Mouse (Mus musculus): ENCODE data around the gene Cst9.

The Cst9 gene

DNA sequence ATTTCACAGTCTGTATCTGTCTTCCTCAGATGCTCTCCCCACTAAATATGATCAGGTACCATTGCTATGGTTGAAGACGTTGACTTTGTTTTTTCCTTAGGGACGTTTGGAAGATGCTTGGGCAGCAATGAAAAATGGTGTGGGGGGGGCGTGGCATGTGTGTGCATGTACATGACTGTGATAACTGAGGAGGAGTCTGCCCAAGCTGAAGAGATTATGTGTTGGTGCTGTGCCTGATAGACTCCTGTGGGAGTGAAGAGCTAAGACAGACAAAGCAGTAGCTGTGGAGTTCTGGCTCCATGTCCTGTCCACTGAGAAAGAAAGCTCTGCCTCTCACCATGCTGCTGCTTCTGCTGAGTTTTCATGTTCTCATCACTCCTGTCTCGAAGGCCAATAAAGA lies at the start of gene Cst9:
Gene Cst9, plus strand, starts transcription at position 236 of the 400 bp plus-strand sequence.
- no peak for DNase-seq (ENCODE audit: low spot score in 2 of 2)

DNA sequence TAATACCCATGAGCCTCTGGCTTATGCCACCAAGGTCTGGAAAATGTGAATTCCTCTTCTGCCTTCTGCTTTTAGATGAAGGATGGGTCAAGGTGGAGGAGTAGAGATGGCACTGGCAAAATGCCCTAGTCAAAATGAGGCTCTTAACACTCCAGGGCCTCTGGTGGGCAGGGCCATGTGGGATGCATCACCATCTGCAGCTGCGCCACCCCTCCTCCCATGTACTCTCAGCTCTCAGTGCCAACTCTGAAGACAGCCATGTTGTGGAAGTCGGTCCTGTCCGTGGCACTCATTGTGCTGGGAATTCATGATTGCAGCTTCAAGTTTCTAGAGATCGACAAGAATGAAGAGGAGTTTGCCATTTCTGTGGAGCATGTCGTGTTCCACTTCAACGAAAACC lies 45.8 kb upstream of the Cst9 start, which contains the start of gene Cst12:
Gene Cst12, plus strand, starts transcription at position 220 of the 400 bp plus-strand sequence.
- DNase-seq (ENCODE audit: low spot score in 2 of 2) = no peak

DNA sequence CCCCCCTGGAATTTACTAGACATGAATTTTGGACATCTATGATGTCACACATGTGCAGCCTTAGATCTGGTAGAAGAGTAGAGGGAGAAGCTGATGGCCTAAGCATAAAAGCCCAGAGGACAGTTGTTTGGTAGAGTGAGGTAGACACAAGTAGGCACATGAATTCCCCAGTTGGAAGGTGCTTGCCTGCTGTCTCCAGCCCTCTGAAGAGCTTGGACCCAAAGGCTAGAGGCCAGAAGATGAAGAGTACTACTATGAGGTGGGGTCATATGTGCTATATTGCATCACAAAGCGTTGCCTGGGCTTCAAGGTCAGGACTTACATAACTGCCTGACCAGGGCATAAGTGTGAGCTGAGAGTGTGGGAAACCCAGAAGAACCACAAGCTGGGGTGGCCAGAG lies 36.5 kb upstream of the Cst9 start, which contains the start of gene Cst8:
Gene Cst8, plus strand, starts transcription at position 301 of the 400 bp plus-strand sequence.
- no peak for DNase-seq (ENCODE audit: low spot score in 2 of 2)

DNA sequence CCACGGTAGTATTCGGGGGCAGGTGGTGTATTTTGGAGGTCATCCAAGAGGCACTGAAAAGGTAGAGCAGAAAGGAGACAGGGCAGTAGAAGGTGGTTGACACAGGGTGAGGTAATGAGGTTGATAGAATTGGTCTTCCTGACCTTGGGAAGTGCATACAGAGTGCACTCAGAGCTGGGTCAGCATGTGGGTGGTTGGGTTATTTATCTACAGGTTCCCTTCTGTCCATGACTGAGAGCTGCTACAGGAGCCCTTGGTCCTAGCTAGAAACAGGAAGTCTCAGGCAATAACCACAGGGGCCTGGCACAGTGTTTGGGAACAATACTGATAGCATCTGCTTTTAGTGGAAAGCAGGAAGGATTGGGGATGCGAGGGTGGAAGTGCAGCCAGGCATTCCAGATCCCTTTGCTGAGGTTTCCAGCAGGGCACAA lies 33.4 kb upstream of the Cst9 start:
- peak in 1 of 2 experiments; percentile 4 for DNase-seq (ENCODE audit: low spot score in 2 of 2)

DNA sequence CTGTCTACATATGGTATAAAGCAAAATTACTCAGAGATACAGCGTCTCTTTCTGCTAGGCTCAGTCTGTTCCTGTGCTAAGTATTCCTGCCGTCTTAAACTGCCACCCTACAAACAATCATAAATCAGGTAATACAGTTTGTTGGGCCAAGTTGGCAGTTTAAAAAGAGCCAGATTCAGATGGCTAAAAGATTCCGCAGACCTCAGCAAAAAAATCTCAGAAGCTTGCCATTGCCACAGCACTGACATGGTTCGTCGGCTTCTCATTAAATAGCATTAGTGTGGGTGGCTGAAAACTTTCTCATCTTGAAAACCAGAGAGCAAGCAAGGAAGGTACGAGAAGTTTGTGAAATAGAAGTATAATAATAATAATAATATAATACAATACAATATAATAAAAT lies 28.3 kb upstream of the Cst9 start:
- DNase-seq (ENCODE audit: low spot score in 2 of 2) = no peak

DNA sequence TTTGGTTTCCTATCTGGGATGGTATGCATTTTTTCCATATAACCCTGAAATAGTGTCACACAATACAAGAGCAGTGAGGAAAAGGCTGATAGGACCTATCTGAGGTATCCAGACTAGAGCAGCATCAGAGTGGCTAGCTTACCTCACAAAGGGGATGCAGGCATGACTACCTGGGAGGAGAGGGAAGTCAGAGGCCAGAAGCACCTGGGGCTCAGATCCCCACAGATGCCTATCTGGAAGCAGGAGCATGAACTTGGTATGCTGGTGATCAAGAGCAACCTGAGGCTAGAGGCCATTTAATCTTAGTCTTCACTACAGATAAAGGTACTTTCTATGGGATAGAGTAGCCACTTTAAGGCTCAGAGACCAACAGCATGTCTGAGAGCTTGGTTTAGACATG lies 15.0 kb upstream of the Cst9 start, which contains the start of gene Cst13:
Gene Cst13, plus strand, starts transcription at position 173 of the 400 bp plus-strand sequence.
- no peak for DNase-seq (ENCODE audit: low spot score in 2 of 2)

DNA sequence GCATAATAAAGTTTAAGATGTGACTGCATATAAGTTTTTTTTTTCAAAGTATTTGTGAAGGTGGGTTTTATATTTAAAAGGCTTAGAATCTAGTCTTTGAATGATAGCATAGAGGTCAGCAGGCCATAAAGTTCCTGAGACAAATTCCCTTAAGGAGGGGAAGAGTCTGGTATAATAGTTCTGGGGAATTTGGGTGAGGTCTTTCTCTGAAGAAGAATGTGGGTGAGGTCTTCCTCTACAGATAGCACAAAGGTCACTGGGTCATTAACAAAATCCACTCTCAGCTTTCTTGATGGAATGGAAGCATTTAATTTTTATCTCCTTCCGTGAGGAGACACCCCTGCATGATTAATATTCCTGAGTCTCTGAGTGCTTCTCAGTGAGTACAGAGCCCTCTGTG lies 9.0 kb upstream of the Cst9 start:
- DNase-seq (ENCODE audit: low spot score in 2 of 2) = no peak

DNA sequence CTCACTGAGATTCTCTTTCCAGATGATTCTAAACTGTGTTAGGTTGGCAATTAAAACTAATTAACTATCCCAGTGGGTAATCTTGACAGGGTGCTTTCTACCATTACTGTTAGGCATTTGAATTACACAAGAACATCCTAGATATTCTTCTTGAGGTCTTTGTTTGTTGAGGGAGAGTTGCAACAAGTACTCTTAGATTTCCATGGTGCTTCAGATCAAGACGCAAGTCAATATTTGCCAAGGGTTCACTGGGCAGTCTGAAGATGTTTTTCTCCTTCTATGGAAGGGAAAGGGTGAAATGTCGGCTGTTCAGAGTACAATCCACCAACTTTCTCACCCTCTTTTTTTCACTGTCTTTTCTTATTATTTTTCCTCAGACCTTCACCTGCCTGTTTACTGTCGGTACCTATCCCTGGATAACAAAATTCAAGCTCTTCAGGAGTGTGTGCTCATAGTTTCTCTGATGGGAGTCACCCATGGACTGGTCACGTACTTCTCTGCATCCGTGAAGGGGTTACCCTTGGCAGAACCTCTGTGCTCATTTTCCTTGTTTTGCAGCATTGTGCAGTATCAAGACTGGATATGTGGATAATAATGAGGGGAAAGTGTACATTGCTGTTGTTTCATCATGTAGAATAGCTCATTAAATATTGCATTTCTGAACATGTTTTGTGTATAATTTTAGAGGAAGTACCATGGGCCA lies 3.3 kb downstream of the Cst9 start:
- DNase-seq (ENCODE audit: low spot score in 2 of 2) = no peak

DNA sequence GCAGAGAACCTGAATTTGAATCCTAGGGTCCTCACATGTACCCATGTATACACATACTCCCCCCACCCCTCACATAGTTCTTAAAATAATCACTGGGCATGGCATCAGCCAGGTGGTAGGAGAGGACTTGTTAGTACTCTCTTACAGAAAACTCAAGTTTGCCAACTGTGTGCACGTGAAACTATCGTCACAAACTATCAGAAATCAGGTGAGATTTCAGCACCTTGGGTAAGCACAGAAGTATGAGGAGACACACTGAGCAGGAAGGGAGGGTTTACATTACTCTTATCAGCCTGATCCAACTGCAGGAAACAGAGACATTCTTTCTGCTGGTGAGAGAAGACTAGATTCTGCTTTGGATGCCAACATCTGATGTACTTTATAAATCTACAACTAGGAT lies 4.3 kb downstream of the Cst9 start:
- DNase-seq (ENCODE audit: low spot score in 2 of 2) = no peak

DNA sequence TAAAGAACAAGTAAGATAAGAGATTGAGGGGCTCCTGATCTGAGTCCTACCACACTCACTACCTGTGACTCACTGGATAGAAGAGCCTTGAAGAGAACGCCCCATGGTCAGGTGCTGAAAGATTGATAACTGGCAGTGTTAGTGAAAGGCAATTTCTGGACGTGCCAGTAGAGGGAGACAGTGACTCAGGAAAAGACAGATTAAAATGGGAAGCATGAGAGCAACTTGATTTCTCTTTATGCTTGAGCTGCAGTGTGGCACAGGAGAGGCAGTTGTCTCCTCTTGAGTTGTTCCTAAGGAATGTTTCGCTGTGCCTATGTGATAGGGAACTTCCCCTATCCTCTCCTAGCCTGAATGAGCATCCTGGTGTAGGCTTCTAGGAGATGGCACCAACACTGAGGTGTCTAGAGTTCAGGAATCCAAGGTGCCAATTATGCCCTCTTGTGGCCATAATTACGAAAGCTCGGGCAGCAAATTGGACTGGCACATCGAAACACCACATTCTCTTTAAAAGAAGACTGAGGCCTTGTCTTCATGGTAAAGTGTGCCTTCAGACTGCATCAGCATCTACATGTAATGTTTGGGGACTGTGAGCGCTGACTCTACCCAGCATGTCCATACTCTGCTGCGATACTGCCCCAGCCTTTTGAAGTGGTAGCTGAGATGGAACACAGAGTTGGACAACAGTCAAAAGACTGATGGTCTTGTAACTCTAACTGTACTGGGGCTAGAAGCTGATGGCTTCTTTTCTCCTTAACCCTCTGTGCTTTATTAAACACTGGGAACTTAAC lies 16.4 kb downstream of the Cst9 start:
- DNase-seq (ENCODE audit: low spot score in 2 of 2) = peak; percentile 54 to 79

DNA sequence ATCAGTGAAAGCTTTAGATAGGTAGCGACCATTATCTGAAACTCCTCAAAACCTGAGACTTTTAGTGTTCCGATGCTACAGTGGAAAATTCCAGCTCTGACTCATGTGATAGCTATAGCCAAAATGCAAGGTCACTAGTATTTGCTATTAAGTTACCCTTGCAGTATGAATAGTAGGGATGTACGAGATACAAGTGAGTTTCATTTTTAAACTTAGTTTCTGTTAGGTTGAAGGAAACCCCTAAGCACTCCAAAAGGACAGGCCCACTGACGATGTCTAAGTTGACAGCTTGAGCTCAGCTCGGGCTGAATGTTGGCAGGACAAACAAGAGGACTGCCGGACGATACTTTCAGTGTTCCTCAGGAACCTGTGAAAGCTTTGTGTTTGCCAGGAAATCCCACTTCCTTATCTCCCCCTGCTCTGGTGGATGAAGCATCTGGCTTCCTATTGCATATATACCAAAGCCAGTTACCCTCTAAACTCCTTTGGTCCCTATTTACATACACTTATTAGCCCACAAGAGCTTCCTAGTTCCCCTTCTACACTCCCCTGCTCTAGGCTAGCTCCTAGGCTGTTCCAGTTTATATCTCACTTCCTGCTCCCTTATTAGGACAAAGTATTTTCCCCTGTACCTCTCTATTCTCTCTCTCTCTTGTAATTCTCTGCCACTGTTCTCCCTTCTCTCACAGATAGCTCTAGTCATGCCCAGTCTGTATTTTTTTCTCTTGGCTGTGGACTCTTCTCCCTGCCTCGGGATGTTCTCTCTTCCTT lies 21.9 kb downstream of the Cst9 start:
- DNase-seq (ENCODE audit: low spot score in 2 of 2) = no peak

DNA sequence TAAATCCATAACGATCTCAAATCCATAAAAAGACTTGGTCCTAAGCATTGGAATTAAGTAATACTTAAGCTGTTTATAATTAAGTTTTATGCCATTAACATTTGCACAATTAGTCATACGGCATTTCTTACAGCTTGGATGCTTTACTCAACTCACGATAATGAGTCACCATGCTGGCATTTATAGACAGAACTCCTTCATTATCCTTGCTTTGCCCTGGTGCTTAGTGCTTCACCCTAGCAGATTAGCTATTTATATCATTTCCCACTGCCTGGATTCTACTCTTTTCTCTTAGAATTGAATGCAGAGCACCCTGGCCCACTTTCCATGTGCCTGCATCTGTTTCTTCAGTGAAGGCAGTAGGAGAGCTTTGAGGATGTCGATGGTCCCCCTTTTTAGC lies 22.6 kb downstream of the Cst9 start:
- DNase-seq (ENCODE audit: low spot score in 2 of 2) = no peak

DNA sequence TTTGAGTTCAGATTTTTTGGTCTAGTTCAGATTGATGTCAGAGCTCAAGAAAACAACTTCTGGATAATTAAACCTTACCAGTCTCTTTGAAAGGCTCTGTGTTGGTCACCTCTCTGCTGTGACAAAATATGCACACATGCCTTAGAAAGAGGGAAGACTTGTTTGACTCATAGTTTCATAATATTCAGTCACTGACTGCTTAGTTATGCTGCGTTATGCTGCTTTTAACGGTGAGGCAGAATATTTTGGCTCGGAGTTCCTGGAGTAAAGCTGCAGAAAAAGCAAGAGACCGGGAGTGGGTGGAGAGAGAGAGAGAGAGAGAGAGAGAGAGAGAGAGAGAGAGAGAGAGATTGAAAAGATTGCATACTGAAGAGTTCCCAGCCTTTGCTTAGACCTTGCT lies 26.0 kb downstream of the Cst9 start:
- DNase-seq (ENCODE audit: low spot score in 2 of 2) = no peak

DNA sequence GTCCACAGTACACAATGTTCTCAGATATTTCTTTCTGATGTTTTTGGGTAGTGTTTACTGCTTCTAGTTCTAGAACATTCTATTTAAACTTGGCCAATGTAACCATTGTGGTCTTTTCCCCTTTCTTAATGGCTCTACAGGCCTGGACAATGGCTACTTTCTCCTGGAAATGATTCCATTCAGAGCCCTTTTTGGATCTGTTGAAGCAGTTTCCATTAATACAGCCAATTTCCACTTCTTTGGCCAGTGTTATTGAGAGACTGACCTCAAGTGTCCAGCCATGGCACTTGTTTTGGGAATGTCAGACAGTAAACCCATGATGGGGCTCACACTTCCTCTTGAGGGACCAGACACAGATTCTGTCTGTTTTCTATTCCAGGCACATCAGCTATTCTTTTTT lies 26.7 kb downstream of the Cst9 start:
- DNase-seq (ENCODE audit: low spot score in 2 of 2) = no peak

DNA sequence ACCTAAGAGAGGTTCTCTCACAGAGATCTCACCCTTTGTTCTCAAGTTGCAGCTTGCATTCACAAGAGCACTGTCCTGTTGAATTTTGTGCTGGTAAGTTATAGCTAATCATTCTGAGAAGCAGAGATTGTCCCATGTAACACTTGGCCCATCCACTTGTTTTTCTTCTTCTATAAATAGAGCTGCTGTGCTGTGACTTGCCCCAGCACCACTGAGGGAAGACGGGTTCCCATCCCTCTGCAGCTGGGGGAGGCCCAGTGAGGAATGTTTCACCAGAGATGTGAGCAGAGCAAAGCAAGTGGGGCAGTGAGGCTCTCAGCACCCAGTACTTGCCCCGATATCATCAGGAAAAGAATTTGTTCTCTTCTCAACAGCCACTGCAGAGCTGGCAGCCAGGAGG lies 30.0 kb downstream of the Cst9 start, which contains the start of gene 9230104L09Rik:
Gene 9230104L09Rik, minus strand, starts transcription at position 73 of the 400 bp plus-strand sequence.
- DNase-seq (ENCODE audit: low spot score in 2 of 2) = no peak

DNA sequence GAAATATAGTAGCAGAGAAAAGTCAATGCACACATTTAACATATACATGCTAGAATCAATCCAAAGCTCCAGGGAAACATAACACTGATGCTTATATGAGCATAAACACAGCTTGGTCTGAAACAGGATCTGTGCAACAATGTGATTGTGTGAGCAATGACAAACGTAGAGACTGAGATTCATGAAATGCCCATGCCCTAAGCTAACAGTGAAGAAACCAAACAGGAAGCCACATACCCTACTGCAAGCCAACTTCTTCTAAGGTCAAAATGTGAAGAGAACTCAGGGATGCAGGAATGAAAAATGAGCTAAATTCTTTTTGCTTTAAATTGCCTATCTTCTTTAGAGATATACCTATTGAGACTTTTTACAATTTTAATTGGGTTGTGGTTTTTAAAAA lies 34.0 kb downstream of the Cst9 start:
- no peak for DNase-seq (ENCODE audit: low spot score in 2 of 2)

DNA sequence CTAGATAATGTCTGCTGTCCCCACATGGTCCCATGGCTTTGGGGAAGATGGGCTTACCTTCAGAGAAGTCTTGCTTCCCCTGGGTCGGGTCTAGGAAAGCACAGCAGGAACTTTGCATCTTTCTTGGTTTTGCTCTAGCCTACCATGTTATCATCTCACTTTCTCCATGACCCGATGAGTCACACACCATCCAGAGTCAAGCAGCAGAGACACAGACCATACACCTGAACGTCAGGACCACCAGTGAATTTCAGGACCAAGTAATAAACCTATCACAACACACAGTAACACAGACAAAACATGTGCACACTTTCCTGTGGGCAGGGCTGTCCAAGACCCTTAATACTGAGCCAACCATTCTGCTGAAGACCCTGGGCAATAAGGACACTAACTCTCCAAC lies 35.6 kb downstream of the Cst9 start:
- DNase-seq (ENCODE audit: low spot score in 2 of 2) = no peak

DNA sequence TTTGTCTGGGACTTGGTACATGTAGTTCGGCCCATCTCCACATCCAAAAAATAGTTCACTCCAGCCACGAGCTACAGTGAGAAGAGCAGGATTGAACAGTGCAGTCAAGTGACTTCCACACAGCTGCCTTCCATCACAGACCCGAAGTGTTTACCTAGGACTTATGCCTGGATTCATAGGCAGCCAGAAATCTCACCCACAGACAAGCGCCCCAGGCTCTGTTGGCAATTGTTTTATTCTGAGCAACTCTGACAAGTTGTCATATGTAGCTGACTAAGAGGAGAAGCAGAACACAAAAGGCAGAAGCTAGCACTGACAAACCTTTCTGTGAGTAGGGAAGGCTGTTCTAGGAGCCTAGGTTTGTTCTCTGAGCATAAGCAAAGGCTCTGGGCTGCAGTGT lies 37.9 kb downstream of the Cst9 start:
- no peak for DNase-seq (ENCODE audit: low spot score in 2 of 2)

DNA sequence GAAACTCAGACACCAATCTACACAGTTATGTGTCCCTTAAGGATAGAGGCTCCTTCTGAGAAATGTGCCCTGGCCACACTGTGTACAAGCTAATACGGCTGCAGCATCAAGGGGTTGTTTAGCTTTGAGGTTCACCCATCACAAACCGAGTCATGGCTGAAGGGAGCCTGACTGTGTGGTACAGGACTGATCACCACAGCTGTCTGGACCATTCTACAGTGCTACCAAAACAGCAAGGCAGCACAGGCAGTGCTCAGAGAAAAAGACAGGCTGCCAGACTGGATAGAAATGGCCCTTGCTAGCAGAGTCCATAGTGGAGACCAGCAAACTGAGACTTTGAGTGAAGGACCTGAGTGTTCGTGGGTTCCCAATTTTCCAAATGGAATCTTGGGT lies 39.3 kb downstream of the Cst9 start:
- DNase-seq (ENCODE audit: low spot score in 2 of 2) = no peak

DNA sequence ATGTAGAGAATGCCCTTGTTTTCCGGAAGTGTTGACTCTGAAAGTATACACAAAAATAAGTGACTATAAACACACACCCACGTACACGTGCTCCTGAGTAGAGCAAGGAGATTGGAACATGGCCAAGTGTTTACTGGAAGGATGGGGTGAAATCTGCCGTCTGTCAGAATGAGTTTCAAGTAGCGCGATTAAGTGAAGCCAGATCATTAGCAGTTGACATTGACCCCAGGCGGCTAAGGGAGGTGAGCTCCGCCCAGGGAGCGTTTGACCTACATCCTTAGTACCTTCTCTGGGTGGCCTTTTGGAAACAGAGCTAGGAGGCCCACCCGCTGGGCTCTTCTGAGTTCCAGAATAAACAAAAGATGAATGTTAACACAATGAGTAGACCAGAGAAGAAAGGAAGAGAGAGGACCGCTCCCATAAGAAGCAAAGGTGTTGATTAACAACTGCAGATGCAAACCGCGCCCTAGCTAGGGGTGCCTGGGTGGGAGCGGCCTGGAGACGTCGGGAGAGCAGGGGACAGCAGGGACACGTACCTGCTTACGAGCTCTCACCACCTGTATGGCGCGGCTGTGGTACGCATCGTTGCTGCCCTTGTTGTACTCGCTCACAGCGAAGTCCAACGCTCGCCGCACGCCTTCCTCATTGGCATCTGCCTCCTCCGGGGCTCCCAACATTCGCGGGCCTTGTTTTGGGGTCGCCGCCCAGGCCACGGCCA lies 39.8 kb downstream of the Cst9 start:
- DNase-seq (ENCODE audit: low spot score in 2 of 2) = no peak

DNA sequence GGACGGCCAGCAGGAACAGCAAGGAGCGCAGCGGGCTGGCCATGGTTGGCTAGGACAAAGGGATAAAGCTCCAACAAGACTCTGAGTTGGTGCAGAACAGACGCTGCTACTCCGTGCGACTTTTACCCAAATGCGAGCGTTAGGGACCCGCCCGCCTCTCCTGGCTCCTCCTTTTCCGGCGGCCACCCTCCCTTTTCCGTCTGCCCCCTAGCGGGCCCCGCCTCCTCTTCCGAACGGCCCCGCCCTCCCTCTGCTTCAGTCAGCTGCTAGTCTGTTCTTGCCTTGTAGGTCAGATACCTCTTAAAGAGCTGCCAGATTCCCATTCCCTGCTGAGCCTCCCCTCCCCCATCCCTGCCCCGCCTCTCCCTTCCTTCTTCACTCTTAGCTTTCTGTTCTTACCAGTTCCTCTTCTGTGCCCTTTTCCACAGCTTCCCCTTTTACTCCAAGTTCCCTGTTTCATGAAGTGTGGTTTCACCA lies 40.4 kb downstream of the Cst9 start, which contains the start of gene Cst3:
Gene Cst3, minus strand, starts transcription at position 358 of the 477 bp plus-strand sequence.
- DNase-seq (ENCODE audit: low spot score in 2 of 2) = peak; percentile 87 to 88

Measured in cerebellum, postnatal 4 days (tissue).